ENCODE assay signal across 14 mouse cellular contexts in the genomic region with DNA sequence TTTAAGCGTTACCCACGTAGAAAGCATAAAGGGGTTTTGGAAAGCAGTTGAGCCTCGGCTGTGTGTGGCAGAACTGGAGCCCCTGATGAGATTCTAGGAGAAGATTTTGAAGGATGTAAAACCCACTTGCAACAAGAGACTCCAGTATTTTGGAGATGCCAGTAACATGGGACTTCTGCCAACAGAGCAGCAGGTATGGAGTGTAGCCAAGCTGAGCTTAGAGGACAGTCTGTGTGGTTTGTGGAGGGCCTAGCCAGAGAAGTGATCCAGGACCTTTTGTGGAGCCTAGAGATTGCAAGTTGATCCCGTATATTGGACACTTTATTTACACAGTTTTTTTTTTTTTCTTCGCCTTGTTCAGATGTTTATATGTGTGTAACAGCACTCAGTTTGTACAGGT.
A peak's percentile ranks its signal among the peaks of the same experiment; 100 is the strongest.
DNase-seq lines count a peak whose midpoint lies in the region; ATAC-seq and TF ChIP-seq lines count a peak whose summit lies in the region.
"Had no signal": no experiment of that assay in that cellular context is flagged by ENCODE, and none has a peak within 500 bp of the region (broad histone marks: within the 10 kb centered on the region; RNA-seq: fewer than 3 reads in every experiment).

No protein-coding gene starts in this region.

- peak; percentile 70; the same call in 1 of the 2 replicates for ATAC-seq in forebrain, embryonic 16.5 days
- ATAC-seq in forebrain, embryonic 12.5 days (ENCODE audit: low FRiP score) = no peak
- ATAC-seq in lung, embryonic 14.5 days (ENCODE audit: insufficient read depth) = no peak
- ATAC-seq in cerebellum, adult (ENCODE audit: insufficient number of reproducible peaks, low FRiP score, low TSS enrichment) = peak; percentile 96
- ATAC-seq in kidney, embryonic 16.5 days (ENCODE audit: low FRiP score, low TSS enrichment) = no peak
- ATAC-seq: intestine, postnatal 0 days had no signal

- no peak overlapping the region for H3K9ac ChIP-seq in forebrain, embryonic 16.5 days (replicated peaks; ENCODE audit: low read depth, low read length)
- no peak overlapping the region for H3K9ac ChIP-seq in forebrain, embryonic 12.5 days
- no peak overlapping the region for H3K9ac ChIP-seq in lung, embryonic 14.5 days
- no peak overlapping the region for H3K9ac ChIP-seq in kidney, embryonic 16.5 days (replicated peaks; ENCODE audit: low read length)
- H3K9ac ChIP-seq: heart, embryonic 15.5 days; neural tube, embryonic 12.5 days had no signal

- DNase-seq in lung, embryonic 14.5 days = peak; percentile 13
- DNase-seq in lung, postnatal 36 days = no peak
- DNase-seq in layer of hippocampus, adult 8-10 months (ENCODE audit: low spot score in 2 of 2) = peak; percentile 4 to 20
- no peak for DNase-seq in thymus, postnatal 36 days
- DNase-seq: adrenal gland, adult 8-10 months; gastrocnemius, postnatal 10 days had no signal

- H3K4me3 ChIP-seq in forebrain, embryonic 16.5 days (replicated peaks; ENCODE audit: low read length) = no peak overlapping the region
- no peak overlapping the region for H3K4me3 ChIP-seq in forebrain, embryonic 12.5 days (replicated peaks)
- no peak overlapping the region for H3K4me3 ChIP-seq in lung, embryonic 14.5 days (ENCODE audit: low read depth, low read length)
- no peak overlapping the region for H3K4me3 ChIP-seq in kidney, embryonic 16.5 days (ENCODE audit: low read length)
- H3K4me3 ChIP-seq: heart, embryonic 15.5 days; neural tube, embryonic 12.5 days had no signal

- H3K9me3 ChIP-seq in forebrain, embryonic 16.5 days (ENCODE audit: control insufficient read depth, low read length) = peaks cover 5% of the 10 kb centered on the region
- 0 out of 2 replicates have a peak, but pooled peaks cover 3% of the 10 kb centered on the region for H3K9me3 ChIP-seq in forebrain, embryonic 12.5 days
- no peaks in the 10 kb centered on the region for H3K9me3 ChIP-seq in lung, embryonic 14.5 days (ENCODE audit: low read depth, low read length)
- H3K9me3 ChIP-seq in kidney, embryonic 16.5 days (ENCODE audit: low read length) = no peaks in the 10 kb centered on the region
- H3K9me3 ChIP-seq: heart, embryonic 15.5 days; neural tube, embryonic 12.5 days had no signal

- WGBS in forebrain, embryonic 16.5 days = 44% methylated on average over 5 of the region's 5 CpGs
- 76% methylated on average over 5 of the region's 5 CpGs for WGBS in forebrain, embryonic 12.5 days
- 75% methylated on average over 5 of the region's 5 CpGs for WGBS in lung, embryonic 14.5 days
- WGBS in kidney, embryonic 16.5 days = 85% methylated on average over 5 of the region's 5 CpGs

- no peaks in the 10 kb centered on the region for H3K27me3 ChIP-seq in forebrain, embryonic 16.5 days (replicated peaks; ENCODE audit: control insufficient read depth, insufficient read depth, low read length)
- H3K27me3 ChIP-seq in forebrain, embryonic 12.5 days = no peaks in the 10 kb centered on the region
- no peaks in the 10 kb centered on the region for H3K27me3 ChIP-seq in lung, embryonic 14.5 days (ENCODE audit: insufficient read depth, low read length)
- H3K27me3 ChIP-seq in kidney, embryonic 16.5 days (ENCODE audit: insufficient read depth, low read length) = no peaks in the 10 kb centered on the region
- H3K27me3 ChIP-seq: heart, embryonic 15.5 days; neural tube, embryonic 12.5 days had no signal

- H3K36me3 ChIP-seq in forebrain, embryonic 16.5 days (ENCODE audit: control insufficient read depth, insufficient read depth) = no peaks in the 10 kb centered on the region
- no peaks in the 10 kb centered on the region for H3K36me3 ChIP-seq in forebrain, embryonic 12.5 days (replicated peaks)
- no peaks in the 10 kb centered on the region for H3K36me3 ChIP-seq in lung, embryonic 14.5 days (ENCODE audit: insufficient read depth)
- no peaks in the 10 kb centered on the region for H3K36me3 ChIP-seq in kidney, embryonic 16.5 days (ENCODE audit: insufficient read depth, low read length)
- H3K36me3 ChIP-seq: heart, embryonic 15.5 days; neural tube, embryonic 12.5 days had no signal

- no peak overlapping the region for H3K27ac ChIP-seq in forebrain, embryonic 16.5 days (ENCODE audit: low read length)
- H3K27ac ChIP-seq in forebrain, embryonic 12.5 days = no peak overlapping the region
- H3K27ac ChIP-seq in lung, embryonic 14.5 days (ENCODE audit: low read depth) = no peak overlapping the region
- no peak overlapping the region for H3K27ac ChIP-seq in kidney, embryonic 16.5 days (ENCODE audit: low read length)
- H3K27ac ChIP-seq: heart, embryonic 15.5 days; neural tube, embryonic 12.5 days; stomach, postnatal 0 days had no signal

- TF ChIP-seq CTCF in lung, embryonic 14.5 days (IDR thresholded peaks at IDR 0.05; ENCODE audit: low read depth) = no peak

- no peak overlapping the region for H3K4me2 ChIP-seq in forebrain, embryonic 16.5 days (ENCODE audit: low read length)
- H3K4me2 ChIP-seq in forebrain, embryonic 12.5 days = no peak overlapping the region
- no peak overlapping the region for H3K4me2 ChIP-seq in lung, embryonic 14.5 days
- H3K4me2 ChIP-seq in kidney, embryonic 16.5 days (replicated peaks; ENCODE audit: low read depth, low read length) = no peak overlapping the region
- H3K4me2 ChIP-seq: heart, embryonic 15.5 days; neural tube, embryonic 12.5 days had no signal

- H3K4me1 ChIP-seq in forebrain, embryonic 16.5 days (replicated peaks; ENCODE audit: control insufficient read depth, insufficient read depth, low read length) = no peaks in the 10 kb centered on the region
- H3K4me1 ChIP-seq in forebrain, embryonic 12.5 days = no peaks in the 10 kb centered on the region
- H3K4me1 ChIP-seq in lung, embryonic 14.5 days (ENCODE audit: insufficient read depth) = no peaks in the 10 kb centered on the region
- no peaks in the 10 kb centered on the region for H3K4me1 ChIP-seq in kidney, embryonic 16.5 days (ENCODE audit: insufficient read depth, low read length)
- H3K4me1 ChIP-seq: heart, embryonic 15.5 days; neural tube, embryonic 12.5 days had no signal

Comparison
In these comparisons a context has a peak if more than half of its experiments do, and no peak if none do; other contexts are left out.
1. ATAC-seq: peak in forebrain, embryonic 16.5 days (single experiment) and cerebellum, adult (single experiment); none in forebrain, embryonic 12.5 days (single experiment), lung, embryonic 14.5 days (single experiment) and kidney, embryonic 16.5 days (single experiment).
2. DNase-seq: peak in lung, embryonic 14.5 days (single experiment) and layer of hippocampus, adult 8-10 months (2 of 2); none in lung, postnatal 36 days (single experiment) and thymus, postnatal 36 days (0 of 2).